Mouse (Mus musculus) Muller cell, postnatal 12 days (primary cell): Measurements from ENCODE around the gene Jazf1.
A peak's percentile ranks its signal among the peaks of the same experiment; 100 is the strongest.

ENCODE experiments used
- DNase-seq: peaks from one replicate; pipeline ENCODE4 v3.0.0-alpha.2; 2015; ENCODE audit errors: inconsistent ontology term

Jazf1 gene

GRCm38 (mm10) chr6:53010286-53010685, 58.1 kb downstream of the Jazf1 start:
- no peak for DNase-seq

GRCm38 (mm10) chr6:53006032-53006431, 62.4 kb downstream of the Jazf1 start:
- DNase-seq: no peak

DNA sequence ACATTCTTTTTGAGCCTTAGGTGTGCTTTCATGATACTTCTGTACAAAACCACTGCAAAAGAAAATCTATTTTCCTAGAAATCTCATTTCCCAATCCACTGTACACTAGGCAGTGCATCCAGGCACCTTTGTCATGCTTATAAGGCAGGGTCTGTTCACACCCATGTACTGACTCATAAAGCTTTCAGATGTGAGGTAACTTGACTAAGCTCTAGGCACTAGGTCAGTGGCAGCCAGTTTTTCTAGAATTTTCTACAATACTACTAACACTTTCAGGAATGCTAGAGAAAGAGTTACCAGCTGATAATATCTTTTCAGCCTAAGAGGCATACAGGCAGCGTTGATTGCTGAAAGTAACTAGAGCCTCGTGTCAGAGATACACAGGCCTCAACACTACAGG, 62.9 kb downstream of the Jazf1 start:
- DNase-seq: no peak

DNA sequence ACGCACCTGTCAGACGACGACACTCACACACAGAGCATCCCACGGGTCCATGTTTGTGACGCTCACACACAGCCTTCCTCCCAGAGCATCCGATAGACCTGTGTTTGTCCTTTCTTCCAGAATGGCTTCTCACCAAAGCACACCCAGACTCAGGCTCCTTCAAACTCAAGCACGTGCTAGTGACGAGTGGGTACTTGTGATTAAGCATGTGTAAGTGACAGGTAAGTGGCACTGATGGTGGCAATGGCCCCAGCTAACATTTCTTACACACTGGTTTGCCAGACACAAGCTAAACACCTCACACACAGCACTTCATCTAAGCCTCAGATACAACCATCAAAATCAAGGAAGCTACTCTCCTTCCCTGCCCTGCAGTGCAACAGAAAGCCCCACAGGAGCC, 77.6 kb downstream of the Jazf1 start:
- no peak for DNase-seq

- DNase-seq: no peak
These were observed 80.4 kb downstream of the Jazf1 start for GRCm38 (mm10) chr6:52987905-52988640.

DNA sequence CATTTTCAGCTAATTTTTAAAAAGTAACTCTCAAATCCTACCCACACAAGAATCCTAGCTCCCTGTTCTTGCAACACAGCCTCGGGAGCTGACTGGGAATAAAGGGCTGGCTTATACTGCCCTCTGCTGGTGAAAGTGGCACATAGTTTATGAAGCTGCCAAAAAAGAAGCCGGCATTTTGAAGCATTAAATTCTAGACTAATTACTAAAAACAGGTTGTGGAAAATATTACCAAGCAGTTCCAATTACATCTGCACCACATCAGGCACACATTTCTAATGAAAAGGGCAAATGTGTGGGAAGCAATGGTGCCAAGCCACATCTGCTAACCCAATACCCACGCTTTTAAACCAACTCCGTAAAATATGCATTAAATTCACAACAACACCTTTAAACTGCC, 81.0 kb downstream of the Jazf1 start:
- no peak for DNase-seq

- no peak for DNase-seq
These were observed 86.3 kb downstream of the Jazf1 start for GRCm38 (mm10) chr6:52982175-52982574.

DNA sequence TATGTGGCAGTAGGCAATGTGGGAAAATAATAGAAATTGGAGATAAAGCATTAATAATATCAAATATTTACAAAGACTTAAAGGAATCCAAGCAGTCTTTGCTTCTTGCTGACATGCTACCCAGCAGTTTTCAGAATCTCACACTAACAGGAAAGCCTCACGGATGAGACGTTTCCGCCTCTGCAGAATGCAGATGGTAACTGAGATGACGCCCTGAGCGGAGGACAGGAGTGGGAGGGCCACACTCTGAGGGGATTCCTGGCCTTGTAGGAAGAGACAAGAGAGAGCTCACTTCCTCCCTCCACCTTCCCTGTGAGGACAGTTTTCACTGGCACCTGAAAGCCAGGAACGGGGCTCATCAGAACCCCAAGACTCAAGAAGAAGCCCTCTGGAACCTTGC, 88.9 kb downstream of the Jazf1 start:
- DNase-seq: no peak

DNA sequence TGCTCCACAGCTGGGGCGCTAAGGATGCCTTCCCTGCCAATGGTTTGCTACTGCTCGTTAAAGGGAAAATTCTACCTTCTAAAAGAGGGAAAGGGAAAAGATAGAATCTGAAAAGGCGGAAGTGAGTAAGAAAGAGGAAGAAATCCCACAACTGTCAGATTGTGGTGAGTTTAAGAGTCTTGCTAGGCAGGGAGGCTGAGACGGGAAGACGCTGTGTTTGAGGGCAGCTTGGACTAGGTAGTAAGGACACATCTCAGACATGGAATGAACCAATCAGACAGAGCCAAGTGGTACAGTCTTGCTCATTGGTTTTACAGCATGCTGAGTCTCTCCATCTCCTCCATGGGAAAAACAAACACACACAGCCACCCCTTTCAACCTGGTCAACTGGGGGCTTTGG, 95.1 kb downstream of the Jazf1 start:
- no peak for DNase-seq

GRCm38 (mm10) chr6:52972138-52972537, 96.3 kb downstream of the Jazf1 start:
- DNase-seq: no peak

DNA sequence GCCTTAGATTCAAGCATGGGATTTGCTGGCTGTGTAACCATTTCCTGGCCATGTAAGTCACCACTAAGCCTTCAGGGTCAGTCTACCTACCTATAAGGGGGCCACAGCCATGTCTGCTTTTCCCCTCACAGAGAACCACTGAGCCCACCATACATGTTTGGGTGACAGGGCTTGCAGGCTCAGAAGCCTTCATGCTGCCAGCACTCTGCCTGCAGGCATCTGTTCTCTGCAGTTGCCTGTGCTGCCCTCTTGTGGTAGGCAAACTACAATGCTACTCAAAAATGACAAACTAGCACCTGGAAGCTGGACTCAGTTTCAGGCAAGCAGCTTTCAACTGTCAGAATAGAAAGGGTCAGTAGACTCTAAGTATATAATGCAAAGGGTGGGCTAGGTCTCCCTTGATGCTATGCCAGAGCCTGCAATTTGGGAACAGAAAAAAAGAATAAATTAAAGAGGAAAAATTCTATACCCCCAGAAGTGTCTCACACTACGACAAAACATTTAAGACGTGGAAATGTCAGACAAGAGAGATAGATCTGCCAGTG, 98.6 kb downstream of the Jazf1 start:
- peak; percentile 44 for DNase-seq

- no peak for DNase-seq
These were observed 100.0 kb downstream of the Jazf1 start for GRCm38 (mm10) chr6:52968346-52968891.

DNA sequence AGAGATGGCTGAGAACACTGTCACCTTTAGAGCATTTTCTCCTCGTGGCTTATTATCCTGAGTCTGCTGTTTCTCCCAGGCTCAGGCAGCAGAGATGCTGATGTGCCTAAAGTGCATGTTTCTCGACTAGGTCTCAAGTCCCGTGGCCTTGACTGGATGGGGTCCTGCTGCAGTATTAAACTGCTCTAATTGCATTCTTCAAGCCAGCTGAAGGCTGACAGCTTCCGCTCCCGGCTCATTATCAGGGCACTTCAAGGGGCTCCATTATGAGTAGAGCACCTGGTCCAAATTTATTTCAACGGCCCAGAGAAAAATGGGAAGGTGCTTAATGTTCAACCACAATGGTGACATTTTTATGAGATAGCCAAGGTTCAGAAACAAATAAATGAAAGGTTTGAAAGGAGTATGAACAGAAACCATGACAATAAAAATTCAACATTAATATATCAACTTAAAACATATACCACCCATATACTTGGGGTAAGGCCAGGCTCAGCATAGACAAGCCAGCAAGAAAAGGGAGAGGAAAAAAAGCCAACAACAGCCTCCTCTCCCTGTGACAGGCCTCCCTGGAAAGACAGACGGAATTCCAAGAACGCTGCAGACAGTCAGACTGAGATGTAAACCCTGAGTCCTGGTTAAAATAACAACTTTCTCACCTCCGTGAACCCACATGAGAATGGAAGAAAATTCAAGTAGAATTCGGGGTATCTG, 100.7 kb downstream of the Jazf1 start:
- DNase-seq: no peak

DNA sequence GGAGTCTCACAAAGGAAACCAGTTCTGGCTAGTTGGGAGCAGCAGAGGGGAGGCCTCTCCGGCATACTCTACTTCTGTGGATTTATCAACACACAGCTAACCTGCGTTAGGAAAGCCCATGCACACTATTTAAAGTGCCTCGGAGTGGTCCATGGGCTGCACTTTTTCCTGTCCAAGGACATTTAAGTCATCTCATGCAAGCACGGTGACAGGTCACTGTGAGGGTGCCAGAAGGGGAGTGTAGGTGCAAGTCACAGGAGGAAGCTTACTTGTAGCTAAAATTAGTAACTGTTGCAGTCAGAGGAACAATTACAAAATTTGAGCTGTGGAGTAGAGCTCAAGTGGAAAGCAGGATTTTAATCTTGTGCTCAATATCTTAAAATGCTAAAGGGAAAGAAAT, 102.4 kb downstream of the Jazf1 start:
- no peak for DNase-seq

GRCm38 (mm10) chr6:52965340-52965739, 103.1 kb downstream of the Jazf1 start:
- no peak for DNase-seq

GRCm38 (mm10) chr6:52963840-52964690, 104.4 kb downstream of the Jazf1 start:
- peak; percentile 34 for DNase-seq

DNA sequence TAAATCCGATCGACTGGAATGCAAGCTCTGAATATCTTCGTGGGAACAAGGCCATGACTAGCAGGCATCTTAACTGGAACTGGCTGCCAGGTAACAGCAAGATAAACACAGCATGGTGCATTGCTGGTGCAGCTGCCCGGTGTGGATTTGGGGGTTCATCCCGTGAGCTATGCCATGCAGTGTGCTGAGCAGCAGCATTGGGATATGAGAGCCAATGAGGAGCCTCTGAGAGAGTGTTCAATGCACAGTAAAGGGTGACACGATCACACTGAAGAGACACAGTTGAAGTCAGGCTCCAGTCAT, 105.0 kb downstream of the Jazf1 start:
- peak; percentile 32 for DNase-seq

- no peak for DNase-seq
These were observed 105.6 kb downstream of the Jazf1 start for GRCm38 (mm10) chr6:52962600-52963429.

DNA sequence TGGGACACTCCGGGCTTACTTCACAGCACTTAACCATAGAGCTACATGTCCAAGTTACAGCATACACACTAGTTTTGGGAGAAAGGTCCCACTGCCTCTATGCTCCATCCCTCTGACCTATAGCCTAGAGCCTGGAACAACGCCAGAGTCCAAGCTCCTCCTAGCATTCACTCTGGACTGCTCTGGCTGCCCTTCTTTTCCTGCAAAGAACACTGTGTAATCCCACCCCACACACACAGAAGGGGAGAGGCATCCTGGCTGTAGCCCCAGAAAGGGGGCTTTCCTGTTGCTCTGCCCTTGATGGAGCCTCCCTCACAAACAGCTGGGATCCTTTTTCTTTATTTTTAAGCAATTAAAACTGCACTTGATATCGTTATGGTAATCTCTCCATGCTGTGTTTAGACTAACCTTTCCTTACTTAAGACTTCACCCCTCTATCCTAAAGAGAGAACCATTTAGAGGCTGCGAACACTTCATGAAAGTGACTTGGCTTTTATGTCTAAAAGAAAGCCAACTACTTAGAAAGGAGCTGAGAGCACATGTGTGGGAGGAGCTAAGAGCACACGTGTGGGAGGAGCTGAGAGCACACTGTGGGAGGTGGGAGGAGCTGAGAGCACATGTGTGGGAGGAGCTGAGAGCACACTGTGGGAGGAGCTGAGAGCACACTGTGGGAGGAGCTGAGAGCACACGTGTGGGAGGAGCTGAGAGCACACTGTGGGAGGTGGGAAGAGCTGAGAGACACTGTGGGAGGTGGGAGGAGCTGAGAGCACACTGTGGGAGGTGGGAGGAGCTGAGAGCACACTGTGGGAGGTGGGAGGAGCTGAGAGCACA, 106.6 kb downstream of the Jazf1 start:
- DNase-seq: no peak

GRCm38 (mm10) chr6:52957730-52958129, 110.7 kb downstream of the Jazf1 start:
- DNase-seq: no peak
